Mouse (Mus musculus) frontal cortex, postnatal 10 days (tissue): ENCODE measurements at regions not wholly inside any gene's neighbourhood (a gene's known extent, or its start where the extent isn't known, plus 50 kb on each side); places are given as distances from the start of the nearest gene placed in this dataset.

Experiments used
- DNase-seq, 2 experiments: peaks; one replicate each; pipeline ENCODE4 v3.0.0; 2022; ENCODE audit warnings: low spot score in 2 of 2, mixed read lengths in 1 of 2

DNA sequence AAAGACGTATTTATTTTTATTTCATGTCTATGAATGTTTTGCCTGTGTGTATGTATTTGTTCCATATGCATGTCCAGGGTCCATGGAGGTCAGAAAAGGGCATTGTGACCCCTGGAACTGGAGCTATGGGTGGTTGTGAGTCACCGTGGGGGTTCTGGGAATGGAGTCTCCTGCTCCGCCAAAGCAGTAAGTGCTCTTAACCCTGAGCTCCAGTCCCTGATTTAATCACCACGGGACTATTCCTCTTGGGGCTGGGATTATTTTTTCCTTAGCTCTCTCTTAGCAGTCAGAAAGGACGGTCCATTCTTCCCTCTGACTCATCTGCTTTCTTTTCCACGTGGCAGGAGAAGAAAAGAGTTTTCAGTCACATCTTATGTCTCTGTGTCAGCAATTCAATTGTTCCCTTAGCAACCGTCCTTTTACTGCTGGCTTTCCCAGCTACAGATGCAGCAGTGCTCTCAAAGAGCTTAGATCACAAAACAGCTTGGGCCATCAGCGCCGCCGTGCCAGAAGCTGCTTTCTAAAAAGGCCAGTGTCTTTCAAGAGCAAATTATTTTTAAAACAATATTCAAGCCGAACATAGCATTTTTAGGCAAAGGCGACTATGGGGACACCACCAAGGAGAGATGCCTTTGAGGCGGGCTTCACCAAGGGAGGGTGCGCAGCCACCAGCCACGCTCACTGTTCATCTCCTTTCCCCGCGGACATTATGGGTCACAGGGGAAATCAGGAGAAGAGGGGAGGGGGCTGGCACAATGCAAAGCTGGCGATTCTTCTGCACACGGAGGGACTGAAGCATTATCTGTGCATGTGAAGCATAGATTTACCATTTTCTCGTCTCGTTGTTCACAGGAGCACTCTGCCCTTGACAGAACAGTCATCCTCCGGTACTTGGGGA, 110.8 kb downstream of the Map3k7 start:
- DNase-seq, result peak in 1 of 2 experiments; percentile 29

DNA sequence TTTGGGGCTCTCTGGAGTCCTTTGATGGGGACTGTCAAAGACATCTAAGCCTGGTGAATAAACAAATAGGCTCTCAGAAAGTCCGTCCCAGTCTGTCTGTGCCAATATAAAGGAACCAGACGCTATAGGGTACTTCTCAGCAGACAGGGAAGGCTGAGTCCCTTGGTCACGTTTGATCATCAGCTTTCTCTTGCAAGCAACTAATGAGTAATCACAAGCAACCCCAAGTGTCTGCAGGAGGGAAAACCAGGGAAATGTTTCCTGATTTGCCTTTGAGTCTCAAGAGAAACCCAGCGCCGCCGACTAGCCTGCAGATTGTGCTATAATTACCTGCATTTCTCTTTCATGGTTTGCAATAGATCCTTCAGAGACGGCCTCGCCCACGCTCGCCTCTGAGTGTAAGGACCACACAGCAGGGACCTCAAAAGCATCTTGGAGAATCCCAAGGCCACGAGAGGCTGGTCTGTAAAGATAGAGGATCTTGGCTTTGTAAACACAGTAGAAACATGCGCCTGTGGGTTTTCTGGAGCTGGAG, 112.6 kb downstream of the Map3k7 start:
- DNase-seq, result no peak

DNA sequence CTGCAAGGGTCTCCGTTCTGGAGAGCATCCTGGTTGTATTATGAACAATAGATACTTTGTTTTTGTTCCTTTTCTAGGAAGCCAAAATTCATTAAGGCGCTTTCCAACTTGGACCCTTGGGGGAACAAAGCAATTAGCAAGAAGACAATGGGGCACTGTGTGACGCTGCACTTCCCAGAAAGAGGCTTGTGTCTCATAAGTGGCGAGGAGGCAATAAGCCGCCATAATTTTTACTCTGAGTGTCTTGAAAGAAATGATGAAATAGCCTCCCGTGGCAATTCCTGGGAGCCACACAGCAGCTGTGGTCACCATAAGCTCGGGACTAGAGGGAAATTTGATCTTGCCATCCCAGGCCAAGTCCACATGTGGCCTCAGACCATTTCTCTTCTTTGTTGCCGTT, 119.6 kb downstream of the Map3k7 start:
- no peak for DNase-seq

DNA sequence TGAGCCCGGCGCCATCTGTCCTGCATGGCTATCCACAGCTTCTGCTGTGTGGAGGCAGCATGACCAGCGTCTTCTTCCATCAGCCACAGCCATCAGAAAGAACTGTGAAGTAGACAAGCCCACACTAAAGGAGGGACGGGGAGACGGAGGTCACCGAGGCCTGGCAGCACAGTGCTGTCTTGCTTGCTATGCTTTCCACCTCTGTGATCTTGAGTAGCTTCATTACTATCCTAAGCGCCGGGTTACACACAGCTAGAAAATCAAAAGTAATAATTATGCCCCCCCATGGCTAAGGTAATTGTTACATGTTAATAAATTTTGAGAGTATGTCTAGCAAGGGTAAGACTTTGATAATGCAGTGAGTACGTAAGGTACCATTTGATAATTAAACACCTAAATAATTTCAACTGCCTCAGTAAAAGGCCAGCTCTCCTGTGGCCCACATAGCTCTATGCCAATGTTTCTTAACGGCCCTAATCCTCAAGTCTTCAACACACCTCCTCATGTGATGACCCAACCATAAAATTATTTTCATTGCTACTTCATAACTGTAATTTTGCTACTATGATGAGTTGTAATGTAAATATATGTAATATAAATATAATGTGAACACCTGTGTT, 120.5 kb downstream of the Map3k7 start:
- no peak for DNase-seq

DNA sequence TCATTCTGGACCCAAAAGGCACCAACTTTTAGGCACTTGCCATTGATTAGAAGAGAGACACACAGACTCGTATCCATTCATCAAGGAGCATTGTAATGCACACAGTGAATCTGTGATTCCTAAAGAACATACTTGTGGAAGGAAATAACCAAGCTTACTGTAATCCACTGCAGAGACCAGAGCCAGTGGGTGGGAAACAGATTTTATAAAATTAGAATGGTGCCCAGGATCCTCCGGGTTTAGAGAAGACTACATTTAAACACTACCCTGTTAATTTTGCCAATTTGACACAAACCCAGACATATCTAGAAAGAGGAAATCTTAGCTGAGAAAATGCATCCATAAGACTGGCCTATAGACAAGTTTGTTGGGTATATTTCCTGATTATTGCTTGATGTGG, 121.1 kb downstream of the Map3k7 start:
- DNase-seq, result no peak

DNA sequence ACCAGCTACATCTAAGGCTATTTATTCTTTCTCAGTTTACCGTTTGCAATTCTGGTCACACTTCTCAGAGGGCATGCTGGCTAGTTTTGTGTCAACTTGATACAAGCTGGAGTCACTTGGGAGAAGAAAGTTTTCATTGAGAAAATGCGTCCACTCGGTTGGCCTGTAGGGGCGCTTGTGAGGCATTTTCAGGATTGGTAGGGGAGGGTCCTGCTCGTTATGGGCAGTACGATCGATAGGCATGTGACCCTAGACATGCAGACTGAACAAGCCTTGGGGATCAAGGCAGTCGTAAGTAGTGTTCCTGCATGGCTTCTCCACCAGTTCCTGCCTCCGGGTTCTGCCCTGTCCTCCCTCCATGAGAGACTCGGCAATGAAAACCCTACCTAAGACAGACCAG, 127.2 kb downstream of the Map3k7 start:
- DNase-seq, result no peak

DNA sequence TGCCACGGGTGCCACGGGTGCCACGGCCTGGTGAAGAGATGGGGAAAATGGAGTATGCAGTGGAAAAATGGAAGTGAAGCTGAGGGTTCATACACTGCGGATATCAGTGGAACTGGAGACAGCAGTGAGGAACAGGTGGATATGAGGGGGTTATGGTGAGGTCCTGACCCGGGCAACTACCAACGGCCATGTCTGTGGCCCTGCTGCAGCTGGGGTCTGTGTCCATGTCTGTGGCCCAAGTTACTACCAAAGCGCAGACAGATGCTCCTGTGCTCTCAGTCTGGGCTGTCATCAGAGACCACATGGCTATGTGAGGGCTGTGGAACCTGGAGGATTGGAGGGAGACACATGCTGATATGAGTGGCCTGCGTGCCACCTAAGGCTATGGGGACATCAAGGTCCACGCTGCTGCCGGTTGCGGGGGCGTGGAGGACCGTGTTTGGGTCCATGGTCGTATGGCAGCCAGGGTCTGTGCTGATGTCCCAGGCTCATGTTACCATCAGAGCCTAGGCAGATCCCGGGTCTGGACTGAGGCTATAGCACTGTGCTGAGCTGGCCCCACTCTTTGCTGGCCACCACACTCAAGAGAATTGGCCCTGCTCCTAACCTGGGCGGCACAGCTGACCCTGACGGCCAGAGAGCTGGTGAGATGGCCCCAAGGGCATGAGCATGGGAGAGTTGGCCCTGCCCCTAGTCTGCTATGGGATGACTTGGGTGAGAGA, 128.6 kb downstream of the Map3k7 start:
- no peak for DNase-seq

DNA sequence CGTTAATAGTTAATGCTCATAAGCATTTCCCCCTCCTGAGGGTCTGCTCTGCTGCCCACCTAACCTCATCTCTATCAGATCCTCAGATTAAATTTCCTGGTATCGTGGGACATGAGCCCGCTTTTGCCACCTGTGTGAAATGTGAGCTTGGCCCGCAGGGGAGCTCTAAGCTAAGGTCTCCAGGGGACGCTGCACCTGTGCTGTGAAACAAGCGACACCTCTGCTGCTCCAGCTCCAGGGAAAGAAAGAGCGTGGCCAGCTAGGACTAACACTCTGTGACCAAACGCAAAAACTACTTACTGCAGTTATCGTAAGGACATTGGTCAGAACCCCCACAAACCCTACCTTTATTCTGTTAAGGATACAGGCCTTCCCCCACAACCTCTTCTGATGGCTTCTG, 134.3 kb downstream of the Map3k7 start:
- DNase-seq, result no peak

DNA sequence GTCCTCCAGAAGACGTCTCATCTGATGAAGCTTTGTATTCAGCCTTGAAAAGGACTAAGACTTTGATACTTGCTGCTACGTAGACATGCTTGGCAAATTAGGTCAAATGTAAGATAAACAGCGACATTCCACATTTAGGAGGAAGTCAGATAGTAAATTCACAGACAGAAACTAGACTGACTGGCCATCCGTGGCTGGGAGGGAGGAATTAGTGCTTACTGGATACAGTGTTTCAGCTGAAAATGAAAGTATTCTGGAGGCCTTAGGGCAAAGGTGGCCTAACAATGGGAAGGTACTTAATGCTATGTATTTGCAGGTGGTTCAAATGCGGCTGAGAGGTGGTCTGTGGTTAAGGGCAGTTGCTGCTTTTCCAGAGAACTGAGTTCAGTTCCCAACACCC, 137.1 kb downstream of the Map3k7 start:
- DNase-seq, result no peak

DNA sequence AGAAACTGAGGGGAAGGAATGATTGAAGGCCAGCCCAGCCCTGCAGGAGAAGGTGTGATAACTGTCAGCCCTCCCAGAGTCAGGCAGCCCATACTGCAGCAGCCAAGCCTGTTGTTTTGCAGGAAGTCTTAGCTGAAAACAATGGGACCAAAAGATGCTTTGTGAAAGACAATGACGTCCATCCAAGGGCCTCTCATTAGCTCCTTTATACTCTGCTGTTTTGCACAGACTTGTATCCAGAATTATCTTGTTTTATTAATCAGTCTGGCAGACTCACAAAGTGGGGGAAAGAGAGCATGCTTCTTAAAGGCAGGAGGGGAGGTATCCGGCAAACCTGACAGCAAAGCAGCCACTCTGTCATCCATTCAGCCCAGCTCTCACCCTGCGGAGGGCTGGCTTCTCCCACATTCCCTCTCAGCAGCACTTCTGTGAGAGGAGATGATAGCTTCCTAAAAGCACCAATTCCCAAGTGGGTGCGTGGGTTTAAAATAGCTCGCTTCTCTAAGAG, 131.9 kb upstream of the Bach2 start:
- peak in 1 of 2 experiments; percentile 19 for DNase-seq

DNA sequence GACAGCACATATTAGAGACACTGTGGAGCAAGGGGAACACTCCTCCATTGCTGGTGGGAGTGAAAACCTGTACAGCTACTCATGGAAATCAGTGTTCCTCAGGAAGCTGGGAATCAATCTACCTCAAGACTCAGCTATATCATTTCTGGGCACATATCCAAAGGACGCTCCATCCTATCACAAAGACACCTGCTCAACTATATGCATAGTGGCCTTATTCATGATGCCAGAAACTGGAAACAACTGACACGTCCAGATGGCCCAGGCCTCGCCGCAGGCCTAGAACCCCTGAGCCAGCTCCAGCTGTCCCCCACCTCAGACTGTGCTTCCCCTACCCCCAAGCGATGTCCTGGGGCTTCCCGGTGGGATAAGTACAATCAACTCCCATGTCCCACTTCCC, 116.3 kb upstream of the Bach2 start:
- no peak for DNase-seq

DNA sequence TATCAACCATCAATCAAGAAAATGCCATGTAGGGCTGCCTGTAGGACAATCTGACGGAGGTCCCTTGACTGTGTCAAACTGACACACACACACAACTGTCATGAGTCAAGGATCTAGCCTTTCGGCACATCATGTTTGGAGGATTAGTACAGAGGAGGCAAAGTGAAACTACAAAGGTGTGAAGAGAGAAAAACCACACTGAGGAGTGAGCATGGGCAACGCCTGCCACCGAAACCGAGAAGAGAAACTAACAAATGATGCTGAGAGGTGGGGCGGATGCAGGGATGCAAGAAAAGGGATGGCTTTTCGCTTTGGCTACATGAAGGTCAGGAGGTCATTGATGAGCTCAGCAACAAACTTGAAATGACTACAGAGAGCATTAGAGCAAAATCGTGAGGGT, 111.8 kb upstream of the Bach2 start:
- DNase-seq, result no peak

DNA sequence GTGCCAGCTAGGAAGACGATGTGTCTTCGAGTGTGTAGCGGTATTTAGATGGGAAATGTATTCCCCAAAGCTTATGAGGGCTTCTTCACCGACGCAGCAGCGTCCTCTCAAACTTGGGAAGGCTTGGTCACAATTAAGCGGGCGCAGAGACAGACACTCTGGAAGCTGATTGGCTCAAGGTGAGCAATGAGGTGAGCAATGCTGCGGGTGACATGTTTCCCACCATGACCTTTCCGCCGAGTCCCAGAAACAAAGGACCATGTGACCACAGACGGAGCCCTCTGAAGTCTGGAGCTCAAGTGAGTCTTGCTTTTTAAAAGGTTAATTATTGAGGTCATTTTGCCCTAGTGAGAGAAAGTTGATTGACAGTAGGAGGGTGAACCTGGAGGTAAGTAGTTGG, 108.0 kb upstream of the Bach2 start:
- DNase-seq, result no peak

DNA sequence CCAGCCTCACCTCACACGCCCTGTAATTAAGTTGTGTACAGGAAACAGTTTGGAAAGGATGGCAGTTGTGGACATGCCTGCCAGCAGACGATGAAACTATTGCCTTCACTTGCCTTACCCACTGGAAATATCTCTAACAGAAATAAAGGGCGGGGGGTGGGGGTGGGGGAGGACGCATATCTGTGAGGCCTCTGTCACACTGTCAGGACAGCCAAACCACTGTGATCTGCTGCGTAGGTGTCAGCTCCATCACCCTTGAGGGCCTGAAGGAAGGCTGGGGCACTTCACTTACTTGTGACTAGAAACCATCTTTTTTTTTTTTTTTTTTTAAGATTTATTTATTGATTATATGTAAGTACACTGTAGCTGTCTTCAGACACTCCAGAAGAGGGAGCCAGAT, 106.8 kb upstream of the Bach2 start:
- no peak for DNase-seq

DNA sequence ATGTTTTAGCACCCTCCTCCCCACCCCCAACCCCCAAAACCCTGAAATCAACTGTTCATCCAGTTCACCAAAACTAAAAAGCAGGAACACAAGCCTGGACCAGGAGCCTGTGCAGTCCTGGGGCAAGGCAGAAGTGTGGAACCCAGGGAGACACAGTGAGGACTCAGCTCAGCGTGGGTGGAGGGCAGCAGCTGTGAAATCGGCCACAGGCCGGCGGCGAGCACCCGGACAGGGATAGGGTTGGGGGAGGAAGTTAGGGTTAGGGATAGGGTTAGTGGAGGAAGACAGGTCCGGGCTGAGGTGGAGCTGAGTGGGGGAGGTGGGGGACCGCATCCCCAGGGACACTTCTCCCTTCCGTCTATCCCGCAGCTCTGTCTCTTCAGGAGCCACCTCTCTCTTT, 102.5 kb upstream of the Bach2 start:
- DNase-seq, result no peak

DNA sequence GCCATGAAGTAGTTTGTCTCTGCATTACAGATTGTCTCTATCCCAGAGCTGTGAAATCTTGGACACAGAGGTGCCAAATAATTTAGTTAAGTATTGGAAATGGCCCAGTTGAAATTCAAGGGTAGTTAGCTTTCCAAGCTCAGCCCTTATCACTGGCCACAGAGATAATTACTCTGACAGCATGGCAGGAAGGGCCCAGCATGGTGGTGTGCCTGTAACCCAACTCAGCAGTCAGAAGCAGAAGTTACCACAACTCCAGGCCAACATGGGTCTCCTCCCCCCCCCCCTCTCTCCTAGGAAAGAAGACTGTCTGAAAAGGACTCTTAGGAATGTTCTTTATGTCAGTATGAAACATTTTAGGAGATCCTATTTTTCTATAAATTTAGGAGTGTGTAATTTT, 101.4 kb upstream of the Bach2 start:
- DNase-seq, result no peak

DNA sequence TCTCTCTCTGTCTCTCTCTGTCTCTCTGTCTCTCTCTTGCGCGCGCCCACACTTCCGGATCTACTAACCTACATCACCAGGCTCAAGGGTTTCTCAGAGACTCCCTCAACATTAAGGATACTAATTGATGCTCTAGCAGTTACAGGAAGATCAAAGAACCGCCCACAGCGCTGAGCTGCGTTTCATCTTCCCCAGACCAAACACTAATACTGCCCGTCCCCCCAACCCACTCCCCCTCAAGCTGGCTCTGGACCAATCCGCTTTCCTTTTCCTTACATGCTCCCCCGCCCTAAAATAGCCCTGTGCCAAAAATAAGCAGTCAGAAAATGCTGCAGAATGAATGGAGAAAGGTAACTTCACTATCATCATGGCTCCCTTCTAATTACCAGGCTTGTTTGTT, 100.6 kb upstream of the Bach2 start:
- DNase-seq, result peak; percentile 20 to 31

DNA sequence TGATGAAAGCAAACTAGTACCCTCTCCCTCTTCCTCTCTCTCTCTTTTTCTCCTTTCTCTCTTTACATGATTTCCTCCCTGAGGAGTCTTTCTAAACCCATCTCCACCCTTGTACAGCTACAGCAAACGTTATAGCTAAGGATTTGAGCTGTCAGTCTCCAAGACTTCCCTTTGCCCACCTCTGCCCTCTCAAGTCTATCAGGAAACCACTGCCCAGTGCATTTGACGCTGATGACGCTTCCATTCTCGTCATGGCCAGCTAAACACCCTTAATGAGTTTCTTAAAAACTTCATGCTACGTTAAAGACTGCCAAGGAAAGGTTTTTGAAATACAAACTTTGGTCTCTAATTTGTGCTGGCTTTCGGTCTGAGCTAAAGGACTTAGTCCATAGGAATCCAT, 99.0 kb upstream of the Bach2 start:
- no peak for DNase-seq

DNA sequence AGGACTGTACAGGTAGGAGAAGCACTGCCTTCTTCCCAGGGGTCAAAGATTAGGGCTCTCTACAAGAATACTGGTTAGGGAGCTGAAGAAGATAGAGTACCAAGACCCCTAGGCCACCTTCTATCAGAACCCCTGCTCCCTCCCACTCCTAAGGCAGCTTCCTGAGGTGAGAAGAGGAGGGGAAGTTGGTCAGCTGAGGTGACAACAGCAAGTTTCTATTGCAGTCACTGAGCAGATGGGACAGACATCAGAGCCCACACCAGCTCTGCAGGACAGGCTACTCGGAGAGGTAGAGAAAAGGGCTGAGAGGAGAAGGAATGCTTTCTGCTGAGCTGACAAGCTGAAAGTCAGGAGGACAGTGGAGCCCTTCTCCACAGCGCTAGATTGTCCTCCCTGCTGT, 98.5 kb upstream of the Bach2 start:
- DNase-seq, result no peak

DNA sequence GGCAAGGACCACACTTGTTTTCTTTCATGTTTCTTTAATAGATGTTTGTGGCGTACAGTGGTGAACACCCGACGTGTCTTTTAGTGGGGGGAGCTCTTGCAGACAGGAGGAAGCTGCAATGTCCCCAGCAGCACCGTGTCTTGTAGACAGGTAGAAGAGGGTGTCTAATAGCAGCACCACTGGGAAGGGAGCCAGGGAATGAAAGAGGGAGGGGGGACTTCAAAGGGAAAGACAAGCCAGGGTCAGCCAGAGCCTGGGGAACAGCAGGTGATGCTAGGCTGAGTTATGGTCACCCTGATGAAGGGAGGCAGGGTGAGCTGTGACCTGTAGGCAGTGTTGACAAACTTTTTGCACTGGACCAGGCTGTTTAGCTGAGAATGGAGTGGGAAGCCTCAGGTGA, 96.4 kb upstream of the Bach2 start:
- no peak for DNase-seq

DNA sequence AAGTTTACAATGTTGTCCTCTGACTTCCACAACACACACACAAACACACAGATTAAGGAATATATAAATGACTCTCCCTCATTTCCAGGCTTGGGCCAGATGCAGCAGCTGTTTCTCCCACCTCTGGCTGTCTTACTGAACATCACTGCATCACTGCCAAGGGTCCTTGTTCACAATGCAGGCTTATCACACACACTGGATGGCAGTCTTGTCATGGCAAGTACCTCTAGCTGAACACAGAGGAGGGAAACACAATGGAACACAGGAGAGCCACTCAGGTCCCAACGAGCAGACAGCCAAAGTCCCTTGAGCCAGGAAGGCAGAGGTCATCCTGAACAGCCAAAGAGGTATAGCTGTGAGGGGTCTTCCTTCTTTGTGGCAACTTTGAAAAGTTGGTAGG, 91.5 kb upstream of the Bach2 start:
- no peak for DNase-seq

DNA sequence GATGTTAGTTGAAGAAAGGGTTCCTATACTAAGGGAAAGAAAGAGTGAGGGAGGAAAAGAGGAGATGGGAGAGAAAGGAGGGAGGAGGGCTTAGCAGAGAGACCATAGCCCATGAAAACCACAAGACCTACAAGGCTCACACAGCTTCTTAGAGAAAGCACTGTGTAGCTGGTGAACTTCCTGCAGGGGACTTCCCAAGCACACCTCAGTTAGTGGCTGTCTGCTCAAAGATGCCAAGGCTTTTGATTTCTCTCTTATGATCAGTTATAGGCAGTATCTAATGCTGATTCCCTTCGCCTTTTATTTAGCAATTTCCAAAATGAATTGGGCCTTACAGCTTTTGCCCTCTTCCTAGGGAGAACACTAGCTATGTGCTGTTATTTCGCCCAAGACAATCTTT, 90.0 kb upstream of the Bach2 start:
- no peak for DNase-seq
